ENCODE assay signal across 27 mouse cellular contexts in the genomic region with DNA sequence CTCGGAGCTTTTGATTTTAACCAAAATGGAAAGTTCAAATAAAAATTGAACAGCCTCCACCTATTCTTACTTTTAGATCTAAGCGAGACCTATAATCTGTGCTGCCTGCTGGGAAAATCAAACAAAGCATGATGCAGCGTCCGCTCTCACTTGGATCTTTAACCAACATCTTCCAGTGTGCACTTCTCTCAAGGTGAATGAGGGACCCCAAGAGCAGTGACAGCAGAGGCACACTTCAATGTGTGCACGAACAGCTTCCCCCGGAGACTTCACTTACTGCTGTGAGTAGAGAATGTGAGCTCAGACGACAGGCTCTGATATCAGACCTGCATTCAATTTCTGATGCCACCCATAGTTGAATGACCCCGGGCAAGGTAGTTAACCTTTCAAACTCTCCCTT.
"Had no signal": no experiment of that assay in that cellular context is flagged by ENCODE, and none has a peak within 500 bp of the region (broad histone marks: within the 10 kb centered on the region; RNA-seq: fewer than 3 reads in every experiment).

No protein-coding gene starts in this region.

- H3K4me2 ChIP-seq: heart, embryonic 12.5 days; hindbrain, embryonic 12.5 days; hindbrain, embryonic 14.5 days; intestine, embryonic 15.5 days; limb, embryonic 12.5 days; liver, embryonic 11.5 days; liver, embryonic 13.5 days had no signal

- H3K4me3 ChIP-seq: gastrocnemius, adult 2 months; heart, embryonic 10.5 days; heart, embryonic 12.5 days; hindbrain, embryonic 10.5 days; hindbrain, embryonic 12.5 days; intestine, embryonic 15.5 days; layer of hippocampus, adult 2 months; left cerebral cortex, adult 2 months; limb, embryonic 10.5 days; limb, embryonic 12.5 days; liver, embryonic 13.5 days had no signal

- H3K27me3 ChIP-seq: intestine, embryonic 15.5 days had no signal

- ATAC-seq: hindbrain, embryonic 16.5 days; inflammation-experienced regulatory T-cells, adult 6 months; intestine, embryonic 15.5 days; intestine, postnatal 0 days had no signal

- H3K27ac ChIP-seq: gastrocnemius, adult 2 months; heart, embryonic 10.5 days; hindbrain, embryonic 10.5 days; hindbrain, embryonic 12.5 days; hindbrain, embryonic 14.5 days; intestine, embryonic 15.5 days; layer of hippocampus, adult 2 months; left cerebral cortex, adult 2 months; limb, embryonic 10.5 days; limb, embryonic 12.5 days; liver, embryonic 13.5 days had no signal

- H3K9ac ChIP-seq: heart, embryonic 12.5 days; hindbrain, embryonic 12.5 days; hindbrain, embryonic 14.5 days; intestine, embryonic 15.5 days; limb, embryonic 12.5 days; liver, embryonic 13.5 days had no signal

- H3K4me1 ChIP-seq: heart, embryonic 10.5 days; heart, embryonic 12.5 days; hindbrain, embryonic 12.5 days; intestine, embryonic 15.5 days; limb, embryonic 10.5 days; limb, embryonic 12.5 days; liver, embryonic 13.5 days had no signal

- H3K36me3 ChIP-seq: heart, embryonic 10.5 days; heart, embryonic 12.5 days; hindbrain, embryonic 10.5 days; hindbrain, embryonic 12.5 days; intestine, embryonic 15.5 days; limb, embryonic 10.5 days; limb, embryonic 12.5 days; liver, embryonic 13.5 days had no signal

- DNase-seq: gastrocnemius, adult 2 months; gastrocnemius, postnatal 10 days; gastrocnemius, postnatal 25 days; heart, adult 18-20 months; heart, postnatal 10 days; heart, postnatal 4 days; kidney, adult 18-20 months; kidney, adult 8-10 months; kidney, postnatal 10 days; kidney, postnatal 25 days; kidney, postnatal 4 days; liver; liver, embryonic 13.5 days had no signal

- H3K9me3 ChIP-seq: heart, embryonic 10.5 days; heart, embryonic 12.5 days; hindbrain, embryonic 10.5 days; hindbrain, embryonic 12.5 days; intestine, embryonic 15.5 days; limb, embryonic 10.5 days; limb, embryonic 12.5 days; liver, embryonic 13.5 days had no signal
